Mouse (Mus musculus) small intestine, adult 2 months (tissue): ENCODE results near the gene Izumo2.

Experiments used
- CTCF ChIP-seq: fragments of 200-500 bp; IDR thresholded peaks from 2 replicates; pipeline ENCODE4 v1.5.1; 2012; ENCODE audit warnings: low read depth, mild to moderate bottlenecking, control low read depth, inconsistent platforms, low read length, moderate library complexity, mixed read lengths; ENCODE audit not compliant: insufficient replicate concordance, insufficient read length; ENCODE audit errors: extremely low read depth
- POLR2A ChIP-seq: fragments of 200-500 bp; IDR thresholded peaks from 2 replicates; pipeline ENCODE4 v1.6.1; 2012; ENCODE audit warnings: low read depth, mild to moderate bottlenecking, control low read depth, inconsistent platforms, low read length, moderate library complexity

DNA sequence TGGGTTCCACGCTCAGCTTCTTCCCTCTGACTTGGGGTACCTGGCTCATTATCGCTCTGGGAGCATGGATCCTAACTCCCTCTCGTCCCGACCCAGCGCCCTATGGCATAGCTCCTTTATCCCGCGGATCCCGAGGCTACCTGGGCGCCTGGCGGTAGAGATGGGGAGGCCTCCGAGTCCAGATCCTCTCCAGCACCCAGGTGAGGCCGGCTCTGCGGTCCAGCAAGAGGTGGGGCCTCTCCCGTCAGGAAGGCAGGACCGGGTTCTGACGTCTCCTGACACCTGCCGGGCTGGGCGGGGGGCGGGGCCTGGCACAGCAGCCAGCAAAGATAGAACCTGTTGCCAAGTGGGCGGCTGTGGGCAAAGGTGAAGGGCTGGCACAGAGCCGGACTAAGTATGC lies 39.4 kb upstream of the Izumo2 start:
- TF ChIP-seq CTCF, result no peak
- TF ChIP-seq POLR2A, result peak; percentile 92
